Mouse (Mus musculus): ENCODE results near the gene Ostf1.

Ostf1 gene

GRCm38 (mm10) chr19:18631644-18632219 lies at the start of gene Ostf1, which contains the start of gene Nmrk1:
Gene Ostf1, minus strand, starts transcription at chr19:18631823.
Gene Nmrk1, plus strand, starts transcription at chr19:18631950.
- DNase-seq (ENCODE audit: low spot score in 2 of 2) = peak; percentile 95 to 97

GRCm38 (mm10) chr19:18673116-18673515 lies 41.5 kb upstream of the Ostf1 start:
- no peak for DNase-seq (ENCODE audit: low spot score in 2 of 2)

GRCm38 (mm10) chr19:18672498-18672897 lies 40.9 kb upstream of the Ostf1 start:
- no peak for DNase-seq (ENCODE audit: low spot score in 2 of 2)

GRCm38 (mm10) chr19:18671056-18671741 lies 39.6 kb upstream of the Ostf1 start:
- DNase-seq (ENCODE audit: low spot score in 2 of 2) = peak; percentile 22 to 32

GRCm38 (mm10) chr19:18670608-18671007 lies 39.0 kb upstream of the Ostf1 start, which contains the start of gene Carnmt1:
Gene Carnmt1, plus strand, starts transcription at chr19:18670764.
- DNase-seq (ENCODE audit: low spot score in 2 of 2) = peak; percentile 98 to 99

GRCm38 (mm10) chr19:18669551-18669950 lies 37.9 kb upstream of the Ostf1 start:
- DNase-seq (ENCODE audit: low spot score in 2 of 2) = no peak

- no peak for DNase-seq (ENCODE audit: low spot score in 2 of 2)
Observed at GRCm38 (mm10) chr19:18666966-18667365, 35.3 kb upstream of the Ostf1 start.

- peak in 1 of 2 experiments; percentile 12 for DNase-seq (ENCODE audit: low spot score in 2 of 2)
Observed at GRCm38 (mm10) chr19:18663904-18664303, 32.3 kb upstream of the Ostf1 start.

GRCm38 (mm10) chr19:18661683-18662082 lies 30.1 kb upstream of the Ostf1 start:
- DNase-seq (ENCODE audit: low spot score in 2 of 2) = no peak

- no peak for DNase-seq (ENCODE audit: low spot score in 2 of 2)
Observed at GRCm38 (mm10) chr19:18660466-18660865, 28.8 kb upstream of the Ostf1 start.

- DNase-seq (ENCODE audit: low spot score in 2 of 2) = no peak
Observed at GRCm38 (mm10) chr19:18659349-18659748, 27.7 kb upstream of the Ostf1 start.

GRCm38 (mm10) chr19:18658473-18658872 lies 26.9 kb upstream of the Ostf1 start:
- no peak for DNase-seq (ENCODE audit: low spot score in 2 of 2)

- no peak for DNase-seq (ENCODE audit: low spot score in 2 of 2)
Observed at GRCm38 (mm10) chr19:18655999-18656398, 24.4 kb upstream of the Ostf1 start.

- no peak for DNase-seq (ENCODE audit: low spot score in 2 of 2)
Observed at GRCm38 (mm10) chr19:18654984-18655383, 23.4 kb upstream of the Ostf1 start.

- no peak for DNase-seq (ENCODE audit: low spot score in 2 of 2)
Observed at GRCm38 (mm10) chr19:18654330-18654729, 22.7 kb upstream of the Ostf1 start.

- no peak for DNase-seq (ENCODE audit: low spot score in 2 of 2)
Observed at GRCm38 (mm10) chr19:18653058-18653457, 21.4 kb upstream of the Ostf1 start.

GRCm38 (mm10) chr19:18652592-18652991 lies 21.0 kb upstream of the Ostf1 start:
- no peak for DNase-seq (ENCODE audit: low spot score in 2 of 2)

GRCm38 (mm10) chr19:18650473-18650872 lies 18.9 kb upstream of the Ostf1 start:
- no peak for DNase-seq (ENCODE audit: low spot score in 2 of 2)

- DNase-seq (ENCODE audit: low spot score in 2 of 2) = no peak
Observed at GRCm38 (mm10) chr19:18649955-18650354, 18.3 kb upstream of the Ostf1 start.

- no peak for DNase-seq (ENCODE audit: low spot score in 2 of 2)
Observed at GRCm38 (mm10) chr19:18648558-18648945, 16.9 kb upstream of the Ostf1 start.

- DNase-seq (ENCODE audit: low spot score in 2 of 2) = no peak
Observed at GRCm38 (mm10) chr19:18647775-18648557, 16.3 kb upstream of the Ostf1 start.

GRCm38 (mm10) chr19:18646853-18647420 lies 15.3 kb upstream of the Ostf1 start:
- DNase-seq (ENCODE audit: low spot score in 2 of 2) = peak; percentile 22 to 29
